Mouse (Mus musculus) heart, postnatal 0 days (tissue): ENCODE measurements around the gene Hivep3.

Experiments used
- CTCF ChIP-seq: IDR thresholded peaks from 2 replicates; pipeline ENCODE4 v1.5.1; 2016; ENCODE audit warnings: antibody characterized with exemption, control low read depth, low read depth
- EP300 ChIP-seq: IDR thresholded peaks from 2 replicates; pipeline ENCODE4 v1.6.1; 2016; ENCODE audit warnings: antibody characterized with exemption, low read depth

- TF ChIP-seq EP300 (no peak), CTCF (no peak)
Measured at GRCm38 (mm10) chr4:120018426-120018825, 284.8 kb downstream of the Hivep3 start.
